Mouse (Mus musculus): Measurements from ENCODE around the gene Gpc6.
A peak's percentile ranks its signal among the peaks of the same experiment; 100 is the strongest.

Gene Gpc6

DNA sequence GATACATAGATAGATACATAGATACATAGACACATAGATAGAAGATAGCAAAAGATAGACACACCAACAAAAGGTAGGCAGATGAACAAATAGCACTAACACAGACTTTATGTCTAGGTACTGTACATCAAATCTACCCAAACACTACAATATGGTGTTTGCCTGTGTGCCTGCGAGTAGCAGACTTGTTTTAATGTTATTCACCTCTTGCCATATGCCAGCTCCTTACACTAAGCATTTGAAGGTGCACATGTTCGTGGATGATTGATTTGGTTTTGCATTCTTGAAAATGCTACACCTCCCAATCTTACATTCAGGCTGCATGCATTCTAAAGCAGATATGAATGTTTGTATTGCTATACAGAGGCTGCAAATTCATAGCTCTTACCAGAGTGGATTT lies 680.6 kb downstream of the Gpc6 start:
- DNase-seq (ENCODE audit: low read depth, low spot score), result no peak

DNA sequence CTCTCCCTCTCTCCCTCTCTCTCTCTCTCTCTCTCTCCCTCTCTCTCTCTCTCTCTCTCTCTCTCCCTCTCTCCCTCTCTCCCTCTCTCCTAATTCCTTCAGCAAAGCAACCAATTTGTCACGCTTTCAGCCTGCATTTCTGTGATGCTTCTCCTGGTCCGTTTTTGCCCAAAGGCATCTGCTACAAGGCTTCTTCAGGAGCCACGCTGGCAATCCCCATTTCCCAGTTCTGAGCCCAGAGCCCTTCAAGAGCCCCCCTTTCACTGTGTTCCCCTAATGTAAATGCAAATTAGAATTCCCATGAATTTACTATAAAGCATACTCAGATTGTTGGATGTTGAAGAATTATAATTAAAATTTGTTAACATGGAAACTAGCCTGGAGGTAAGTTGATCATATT lies 686.0 kb downstream of the Gpc6 start:
- DNase-seq (ENCODE audit: low read depth, low spot score), result no peak

DNA sequence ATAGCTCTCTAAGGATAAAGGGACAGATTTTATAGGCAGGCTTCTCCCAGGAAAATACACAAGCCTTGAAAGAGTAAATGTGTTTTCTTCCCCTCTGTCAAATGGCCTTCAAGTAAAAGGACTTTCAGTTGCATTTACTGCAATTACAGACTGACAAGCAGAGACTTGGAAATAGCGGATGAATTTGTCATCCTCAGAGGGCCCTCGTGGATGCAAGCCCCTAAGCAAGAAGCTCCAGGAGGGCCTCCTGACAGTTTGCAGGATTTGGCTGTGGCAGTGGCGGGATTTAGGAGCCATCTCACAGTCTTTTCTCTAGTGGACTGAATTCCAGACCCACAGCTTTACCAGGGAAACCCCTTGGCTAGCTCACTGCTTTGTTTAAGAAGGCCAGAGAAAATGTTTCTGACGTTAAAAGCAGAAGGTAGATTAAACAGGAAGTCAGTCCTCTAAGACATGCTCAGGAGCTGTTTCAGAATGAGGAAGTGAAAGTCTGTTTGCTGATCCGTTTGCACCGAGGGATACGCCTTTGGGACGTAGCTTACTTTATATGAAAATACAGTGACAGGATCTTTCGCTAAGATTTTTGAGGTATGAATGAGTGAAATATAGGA lies 700.1 kb downstream of the Gpc6 start:
- DNase-seq (ENCODE audit: low read depth, low spot score), result no peak

GRCm38 (mm10) chr14:117634238-117634940 lies 709.3 kb downstream of the Gpc6 start:
- no peak for DNase-seq (ENCODE audit: low read depth, low spot score)

GRCm38 (mm10) chr14:117641853-117642252 lies 716.7 kb downstream of the Gpc6 start:
- DNase-seq (ENCODE audit: low read depth, low spot score), result no peak

GRCm38 (mm10) chr14:117643069-117643468 lies 718.0 kb downstream of the Gpc6 start:
- peak; percentile 36 for DNase-seq (ENCODE audit: low read depth, low spot score)

GRCm38 (mm10) chr14:117648199-117648960 lies 723.3 kb downstream of the Gpc6 start:
- DNase-seq (ENCODE audit: low read depth, low spot score), result peak; percentile 2

DNA sequence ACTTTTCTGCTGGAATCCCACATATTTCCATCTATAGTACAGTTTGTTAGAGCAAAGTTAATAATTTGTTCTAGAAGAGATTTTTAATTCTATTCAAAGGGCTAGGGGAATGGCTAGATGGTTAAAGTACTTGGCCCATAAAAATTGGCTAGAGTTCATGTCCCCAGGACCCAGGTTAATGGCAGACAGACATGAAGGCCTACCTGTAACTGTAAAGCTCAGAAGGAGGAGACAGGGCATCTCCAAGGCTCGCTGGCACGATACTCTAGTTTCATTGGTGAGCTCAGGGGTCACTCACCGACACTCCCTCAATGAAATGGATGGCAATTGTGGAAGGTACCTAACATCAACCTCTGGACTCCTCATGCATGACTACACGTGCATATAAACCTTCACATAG lies 725.0 kb downstream of the Gpc6 start:
- no peak for DNase-seq (ENCODE audit: low read depth, low spot score)

GRCm38 (mm10) chr14:117651271-117651670 lies 726.2 kb downstream of the Gpc6 start:
- no peak for DNase-seq (ENCODE audit: low read depth, low spot score)

- no peak for DNase-seq (ENCODE audit: low read depth, low spot score)
These were observed 726.8 kb downstream of the Gpc6 start for GRCm38 (mm10) chr14:117651938-117652337.

DNA sequence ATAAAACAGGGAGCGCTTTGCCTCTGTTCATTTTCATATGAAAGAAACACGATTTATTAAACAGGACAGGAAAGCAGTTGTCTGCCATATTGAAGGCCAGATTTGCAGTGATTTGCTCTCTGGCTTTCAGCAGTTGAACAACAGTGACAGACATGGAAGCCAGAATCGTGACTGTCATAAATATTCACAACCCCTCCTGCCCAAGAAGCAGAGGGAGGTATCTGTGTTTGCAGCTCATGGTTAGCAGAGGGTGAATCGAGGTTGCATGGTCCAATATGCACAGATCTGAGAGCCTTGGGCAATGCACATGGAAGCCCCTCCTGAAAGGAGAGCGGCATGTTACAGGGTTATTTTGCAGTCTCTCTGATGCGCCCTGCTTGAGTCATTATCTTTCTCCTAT lies 730.3 kb downstream of the Gpc6 start:
- DNase-seq (ENCODE audit: low read depth, low spot score), result no peak

GRCm38 (mm10) chr14:117659198-117659761 lies 734.2 kb downstream of the Gpc6 start:
- DNase-seq (ENCODE audit: low read depth, low spot score), result no peak

GRCm38 (mm10) chr14:117662261-117662660 lies 737.1 kb downstream of the Gpc6 start:
- DNase-seq (ENCODE audit: low read depth, low spot score), result no peak

DNA sequence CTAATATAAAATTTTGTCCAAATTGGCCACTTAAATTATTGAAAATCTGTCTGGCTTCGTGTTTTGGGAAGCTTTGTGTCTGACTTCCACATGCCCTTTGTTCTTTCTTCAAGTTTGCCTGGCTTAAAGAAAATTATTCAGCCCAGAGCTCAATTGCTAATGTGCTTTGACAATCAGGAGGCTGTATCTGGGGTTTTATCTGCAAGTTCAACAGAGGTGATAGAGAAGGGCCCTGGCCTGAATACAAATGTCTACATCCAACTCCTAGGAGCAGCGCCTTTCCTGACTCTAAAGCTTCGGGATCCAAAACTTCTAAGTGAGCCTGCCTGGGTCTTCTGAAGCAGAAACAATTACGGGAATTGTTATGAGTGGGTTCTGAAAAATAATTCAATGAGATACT lies 739.7 kb downstream of the Gpc6 start:
- DNase-seq (ENCODE audit: low read depth, low spot score), result no peak

GRCm38 (mm10) chr14:117666126-117666525 lies 741.0 kb downstream of the Gpc6 start:
- DNase-seq (ENCODE audit: low read depth, low spot score), result no peak

DNA sequence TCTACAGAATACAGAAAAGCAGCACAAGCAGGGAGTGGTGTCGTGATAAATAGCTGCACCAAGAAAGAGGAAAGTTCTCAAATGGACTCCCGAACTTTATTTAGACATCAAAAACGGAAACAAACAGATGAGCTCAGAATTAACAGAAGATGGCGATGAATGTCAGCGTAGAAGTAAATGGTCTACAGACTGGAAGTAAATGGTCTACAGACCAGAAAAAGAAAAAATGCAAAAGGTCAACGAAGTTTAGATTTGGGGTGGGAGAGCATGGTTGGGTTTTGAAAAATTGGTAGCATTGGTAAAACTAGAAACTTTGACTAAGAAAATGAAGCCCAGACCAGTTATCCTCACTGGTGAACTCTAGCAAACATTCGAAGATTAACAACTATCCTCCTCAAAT lies 748.4 kb downstream of the Gpc6 start:
- DNase-seq (ENCODE audit: low read depth, low spot score), result no peak

DNA sequence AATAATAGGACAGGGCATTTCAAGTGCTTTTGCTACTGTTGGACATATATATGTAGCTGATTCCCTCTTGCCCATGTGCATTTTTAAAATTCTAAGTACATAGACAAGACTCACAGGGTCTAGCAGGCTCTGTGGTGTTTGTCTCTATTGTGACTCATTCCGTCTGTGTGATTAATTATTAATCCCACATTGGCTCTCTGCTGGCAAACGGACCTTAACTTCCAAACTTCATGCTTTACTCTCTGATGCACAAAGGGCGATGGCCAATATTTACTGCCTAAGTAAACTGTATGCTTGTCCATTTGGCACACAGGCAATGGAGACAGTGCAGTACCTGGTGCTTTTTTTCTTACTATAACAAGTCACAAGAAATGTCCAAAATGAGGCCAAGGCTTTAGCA lies 749.4 kb downstream of the Gpc6 start:
- no peak for DNase-seq (ENCODE audit: low read depth, low spot score)

- peak; percentile 2 for DNase-seq (ENCODE audit: low read depth, low spot score)
These were observed 754.8 kb downstream of the Gpc6 start for GRCm38 (mm10) chr14:117679926-117680325.

DNA sequence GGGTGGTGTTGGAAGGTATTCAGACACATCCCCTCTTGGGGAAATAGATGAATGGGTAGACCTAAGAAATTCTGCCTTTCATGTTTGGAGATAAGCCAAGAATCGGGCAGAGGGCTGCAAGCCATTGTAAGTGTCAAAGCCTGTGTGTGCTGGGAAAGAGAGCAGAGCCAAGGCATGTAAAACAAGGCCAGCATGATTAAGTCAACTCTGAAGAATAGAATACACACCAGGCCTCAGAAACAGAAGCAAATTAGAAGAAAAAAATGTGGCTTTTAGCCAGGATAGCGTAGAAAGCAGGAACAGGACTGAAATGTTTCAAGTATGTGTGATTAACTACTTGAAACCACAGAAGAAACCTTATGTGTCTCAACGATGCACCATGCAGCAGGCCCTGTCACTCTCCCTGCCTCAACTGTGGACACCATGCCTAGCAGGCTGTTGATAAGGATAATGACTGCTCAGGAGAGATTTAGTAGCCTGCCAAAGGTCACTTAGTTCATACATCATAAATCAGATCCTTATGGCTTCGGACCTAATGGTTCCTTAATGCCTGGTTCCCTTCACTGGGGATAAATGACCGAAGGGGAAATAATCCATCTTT lies 756.3 kb downstream of the Gpc6 start:
- DNase-seq (ENCODE audit: low read depth, low spot score), result peak; percentile 66

GRCm38 (mm10) chr14:117683149-117683548 lies 758.0 kb downstream of the Gpc6 start:
- no peak for DNase-seq (ENCODE audit: low read depth, low spot score)

- no peak for DNase-seq (ENCODE audit: low read depth, low spot score)
These were observed 764.7 kb downstream of the Gpc6 start for GRCm38 (mm10) chr14:117689848-117690247.

DNA sequence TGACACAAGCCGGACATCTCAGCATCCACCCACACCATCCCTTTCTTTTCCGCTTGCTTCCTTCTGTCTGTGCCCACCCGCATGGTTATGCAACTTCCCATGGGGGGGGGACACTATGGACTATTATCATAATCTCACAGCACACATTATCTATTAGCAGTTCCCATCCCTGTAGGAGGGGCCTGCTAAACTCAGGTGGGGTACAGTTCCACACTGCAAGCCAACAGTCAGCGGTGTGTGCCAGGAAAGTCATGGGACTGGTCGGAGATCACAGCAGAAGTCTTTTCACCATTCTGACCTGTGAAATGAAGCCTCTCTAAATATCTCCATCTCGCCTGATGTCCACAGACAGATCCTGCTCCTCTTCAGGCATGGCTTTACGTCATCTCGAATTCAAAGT lies 770.5 kb downstream of the Gpc6 start:
- no peak for DNase-seq (ENCODE audit: low read depth, low spot score)

Data from 3T3-L1 (cell line).